Mouse (Mus musculus): ENCODE data around the gene Disp1.

GRCm38 (mm10) chr1:183095454-183096088, 125.8 kb downstream of the Disp1 start:
- TF ChIP-seq CTCF (IDR thresholded peaks at IDR 0.05; ENCODE audit: low read depth, low read length) (no peak), TAL1 (conservative IDR thresholded peaks at IDR 0.05; ENCODE audit: low read depth, low read length) (no peak), GATA2 (IDR thresholded peaks at IDR 0.05; ENCODE audit: borderline replicate concordance, low read depth, low read length) (no peak), POLR2AphosphoS5 (IDR thresholded peaks at IDR 0.05; ENCODE audit: insufficient replicate concordance, low read depth, low read length) (no peak), GATA1 (IDR thresholded peaks at IDR 0.05; ENCODE audit: borderline replicate concordance, low read length) (no peak)

All from G1E (cell line).